Mouse (Mus musculus): ENCODE results near the gene Dbi.

Gene Dbi

DNA sequence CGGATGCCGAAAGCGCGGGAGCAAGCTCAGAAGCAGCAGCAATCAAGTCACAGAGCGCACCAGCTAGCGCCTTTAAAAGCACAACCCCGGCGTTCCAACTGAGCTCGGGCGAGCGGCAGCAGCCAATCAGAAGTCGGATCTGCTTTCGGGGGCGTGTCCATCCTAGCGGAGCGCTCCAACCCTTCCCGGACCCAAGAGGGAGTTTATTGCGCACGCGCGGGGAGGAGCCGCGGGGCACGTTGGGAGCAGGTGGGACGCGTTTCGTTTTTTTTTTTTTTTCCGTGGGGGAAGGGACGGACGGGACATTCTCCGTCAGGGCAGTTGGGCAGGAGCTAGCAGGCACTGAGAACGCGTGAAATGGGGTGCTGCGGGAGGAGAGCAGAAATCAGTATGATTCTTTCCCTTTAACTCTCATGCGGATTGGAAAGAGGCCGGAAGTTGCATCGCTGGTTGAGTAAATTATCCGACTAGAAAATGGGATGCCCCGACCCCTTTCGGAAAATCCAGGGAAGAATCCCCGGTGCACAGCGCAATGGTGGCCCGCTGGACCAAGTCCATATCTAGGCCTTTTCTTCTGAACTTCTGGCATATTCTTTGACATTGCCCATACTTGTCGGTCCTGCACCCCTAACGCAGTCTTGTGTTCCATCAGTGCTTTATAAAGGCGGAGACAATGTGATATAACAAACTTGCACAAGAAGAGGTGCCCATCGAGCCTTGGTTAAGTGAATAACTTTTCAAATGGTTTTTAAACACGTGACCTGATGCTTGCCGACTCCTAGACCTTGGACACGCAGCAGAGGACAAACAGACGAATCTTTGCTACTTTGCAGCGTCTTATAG, at the start of gene Dbi, which contains the start of gene 3110009E18Rik:
Gene Dbi (minus strand): TSS at position 110 of the 843 bp plus-strand sequence.
Gene 3110009E18Rik (plus strand): TSS at position 219 of the 843 bp plus-strand sequence.
- peak; percentile 98 for DNase-seq

DNA sequence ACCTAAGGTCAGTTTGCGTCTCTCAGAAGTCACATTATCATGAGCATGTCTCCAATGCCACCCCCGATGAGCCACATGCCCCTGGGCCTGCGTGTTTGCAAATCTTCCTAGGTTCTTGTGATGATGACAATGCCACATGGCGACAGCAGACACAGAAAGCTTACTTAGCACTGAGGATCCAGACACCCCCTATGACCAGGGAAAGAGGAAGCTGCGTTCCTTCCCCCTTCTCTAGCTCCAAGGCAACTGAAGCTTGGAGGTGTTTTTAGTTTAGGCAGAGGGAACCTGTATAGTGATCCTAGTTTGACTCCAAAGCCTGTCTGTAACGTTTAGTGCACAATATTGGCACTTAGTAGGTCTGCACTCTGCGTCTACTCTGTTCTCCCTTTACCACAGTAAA, 49.4 kb upstream of the Dbi start:
- DNase-seq = no peak

DNA sequence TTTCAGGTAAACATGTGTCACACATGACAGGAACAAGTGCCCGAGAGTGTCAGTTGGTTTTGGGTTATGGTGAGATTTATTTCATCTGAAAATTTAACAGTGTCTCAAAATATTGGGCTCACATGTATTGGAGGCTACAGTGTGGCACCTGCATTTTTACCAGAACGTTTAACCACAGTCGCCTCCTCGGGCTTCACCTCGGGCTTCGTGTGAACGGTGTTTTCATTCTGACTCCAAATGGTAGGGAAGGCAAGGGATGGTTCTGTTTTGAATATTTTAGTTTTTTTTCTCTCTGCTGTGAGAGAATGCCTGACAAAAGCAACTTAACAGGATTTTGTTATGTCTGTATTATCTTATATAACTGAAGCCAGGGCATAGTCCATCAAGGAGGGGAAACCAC, 47.8 kb upstream of the Dbi start:
- no peak for DNase-seq

DNA sequence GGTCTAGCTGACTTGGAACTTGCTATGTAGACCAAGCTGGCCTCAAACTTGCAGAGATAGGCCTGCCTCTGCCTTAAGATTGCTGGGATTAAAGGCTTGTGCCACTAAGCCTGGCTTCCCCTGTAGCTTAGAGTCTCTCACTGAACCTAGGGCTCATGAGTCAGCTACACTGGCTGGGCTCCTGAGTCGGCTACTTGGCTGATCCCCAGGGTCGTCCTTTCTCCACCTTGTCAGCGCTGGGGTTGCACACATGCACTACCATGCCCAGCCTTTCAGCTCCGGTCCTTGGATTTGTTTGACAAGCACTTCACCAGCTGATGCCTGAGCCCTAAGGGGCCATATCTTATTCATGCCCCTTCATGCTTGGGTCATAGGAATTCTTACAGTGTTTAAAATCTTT, 47.1 kb upstream of the Dbi start:
- no peak for DNase-seq

DNA sequence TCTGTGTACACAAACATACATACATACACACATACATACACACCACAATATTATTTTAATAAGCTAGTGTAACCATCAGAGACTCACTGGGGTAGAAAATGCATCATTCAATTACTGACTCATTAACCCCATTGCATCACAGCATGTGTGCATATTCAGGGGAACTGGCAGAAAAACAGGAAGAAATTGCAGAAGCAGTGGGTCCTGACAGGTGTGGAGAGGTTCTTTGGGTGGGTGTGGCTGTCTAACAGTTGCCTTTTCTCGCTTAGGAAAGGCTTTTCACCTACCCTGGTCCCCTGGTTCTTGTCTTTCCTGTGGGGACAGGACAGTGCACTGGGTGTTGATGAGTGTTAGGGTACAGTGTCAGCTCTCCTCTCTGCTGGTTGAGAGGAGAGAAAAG, 41.7 kb upstream of the Dbi start:
- DNase-seq = no peak

DNA sequence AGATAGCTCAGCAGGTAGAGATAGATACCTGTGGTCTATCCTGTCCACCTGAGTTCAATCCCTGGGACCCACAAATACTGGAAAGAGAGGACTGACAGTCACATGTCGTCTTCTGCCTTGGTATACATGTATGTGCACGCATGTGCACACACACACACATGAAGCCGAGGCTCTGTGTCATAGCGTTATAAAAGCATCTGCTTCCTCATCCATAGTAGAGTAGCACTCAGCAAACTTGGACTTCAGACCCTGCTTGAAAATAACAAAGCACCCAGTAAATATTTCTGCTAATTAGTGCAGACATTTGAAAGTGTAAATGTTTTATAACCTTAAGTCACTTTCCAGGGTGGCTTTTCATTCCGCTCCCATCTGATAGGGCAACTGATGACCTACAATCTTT, 40.6 kb upstream of the Dbi start:
- no peak for DNase-seq

DNA sequence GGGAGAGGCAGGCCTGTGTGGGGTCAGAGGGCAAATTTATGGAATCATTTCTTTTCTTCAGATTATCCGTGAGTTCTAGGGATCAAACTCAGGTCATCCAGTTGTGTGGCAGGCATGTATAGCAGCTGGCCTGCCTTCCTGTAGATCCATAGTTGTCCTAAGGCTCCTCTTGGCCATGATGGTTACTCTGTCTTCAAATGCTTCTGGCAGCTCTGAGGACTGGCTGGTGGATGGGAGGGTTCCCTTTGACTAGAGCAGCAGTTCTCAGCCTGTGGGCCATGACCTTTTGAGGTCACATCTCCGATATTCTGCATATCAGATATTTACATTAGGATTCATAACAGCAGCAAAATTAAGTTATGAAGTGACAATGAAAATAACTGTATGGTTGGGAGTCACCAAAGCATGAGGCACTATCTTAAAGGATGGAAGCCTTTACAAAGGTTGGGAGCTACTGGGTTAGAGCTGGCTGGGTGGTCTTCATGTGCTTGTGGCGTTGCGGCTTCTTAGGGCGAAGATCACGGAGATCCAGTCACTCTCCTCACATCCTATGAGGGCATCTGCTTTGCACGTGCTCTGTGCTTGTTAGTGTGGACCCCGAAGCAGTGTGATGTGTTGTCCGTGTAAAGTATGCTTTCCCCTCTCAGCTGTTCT, 37.7 kb upstream of the Dbi start:
- no peak for DNase-seq

DNA sequence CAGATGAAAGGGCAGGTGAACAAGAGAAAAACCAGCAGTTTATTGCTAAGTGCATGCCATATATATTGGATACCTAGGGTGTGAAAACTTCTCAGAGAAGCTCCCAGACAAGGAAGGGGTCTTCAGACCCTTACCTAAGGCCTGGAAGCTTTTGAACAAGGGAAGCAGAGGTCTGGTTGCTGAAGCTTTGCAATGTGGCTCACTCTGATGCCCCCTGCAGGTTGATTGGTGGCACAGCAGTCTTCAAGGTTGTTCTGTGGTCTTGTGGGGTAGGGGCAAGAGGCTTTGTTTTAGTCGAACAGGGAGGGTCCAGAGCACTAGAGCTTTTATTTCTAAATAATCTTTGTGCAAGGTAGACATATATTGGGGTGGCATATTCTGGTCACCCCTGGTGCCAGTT, 34.4 kb upstream of the Dbi start:
- DNase-seq = no peak

DNA sequence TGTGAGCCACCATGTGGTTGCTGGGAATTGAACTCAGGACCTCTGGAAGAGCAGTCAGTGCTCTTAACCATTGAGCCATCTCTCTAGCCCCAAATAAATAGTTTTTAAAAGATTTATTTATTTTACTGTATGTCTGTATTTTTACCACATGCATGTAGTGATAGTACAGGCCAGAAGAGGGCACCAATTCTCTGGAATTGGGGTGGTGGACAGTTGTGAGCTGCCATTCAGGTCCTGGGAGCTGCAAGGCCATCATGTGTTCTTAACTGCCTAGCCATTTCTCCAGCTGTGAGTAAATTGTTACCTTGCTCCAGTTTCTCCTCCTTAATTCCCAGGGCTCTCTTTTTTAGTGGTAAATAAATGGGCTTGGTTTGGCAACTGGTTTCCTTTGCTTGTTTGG, 33.4 kb upstream of the Dbi start:
- no peak for DNase-seq

DNA sequence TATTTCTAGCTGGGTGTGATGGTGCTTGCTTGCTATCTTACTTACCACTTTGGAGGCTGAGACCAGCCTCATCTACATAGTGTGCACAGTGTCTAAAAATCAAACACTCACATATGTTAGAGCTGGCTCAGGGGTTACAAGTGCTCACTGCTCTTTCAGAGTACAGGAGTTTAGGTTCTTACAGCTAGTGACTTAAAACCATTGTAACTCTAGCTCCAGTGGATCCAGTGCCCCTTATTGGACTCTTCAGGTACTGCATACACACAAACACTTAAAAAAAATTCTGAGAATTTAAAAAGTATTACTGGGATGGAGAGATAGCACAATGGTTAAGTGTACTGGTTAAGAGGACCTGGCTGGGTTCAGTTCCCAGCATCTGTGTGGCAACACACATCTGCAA, 26.1 kb upstream of the Dbi start:
- DNase-seq = no peak

DNA sequence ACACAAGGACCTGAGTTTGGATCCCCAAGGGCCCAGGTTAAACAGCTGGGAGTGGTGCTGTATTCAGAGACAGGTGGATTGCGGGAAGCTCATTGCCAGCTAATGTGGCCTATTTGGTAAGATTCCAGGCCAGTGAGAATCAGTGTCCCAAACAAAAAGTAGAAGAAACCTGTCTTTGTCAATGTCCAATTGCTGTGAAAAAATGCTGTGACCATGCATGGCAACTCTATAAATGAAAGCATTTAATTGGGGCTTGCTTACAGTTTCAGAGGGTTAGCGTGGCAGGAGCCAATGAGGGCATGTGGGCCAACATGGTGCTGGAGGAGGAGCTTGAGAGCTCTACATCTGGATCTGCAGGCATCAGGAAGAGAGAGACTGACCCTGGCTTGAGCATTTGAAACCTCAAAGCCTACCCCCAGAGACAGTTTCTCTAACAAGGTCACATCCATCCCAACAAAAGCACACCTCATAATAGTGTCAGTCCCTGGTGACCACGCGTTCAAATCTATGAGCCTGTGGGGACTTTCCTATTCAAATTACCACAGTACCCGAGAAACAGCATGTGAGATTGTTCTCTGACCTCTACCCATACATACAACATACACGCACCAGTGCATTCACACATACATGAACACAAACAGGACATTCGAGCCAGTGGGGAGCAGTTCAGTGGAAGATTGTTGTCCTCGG, 24.8 kb upstream of the Dbi start:
- no peak for DNase-seq

DNA sequence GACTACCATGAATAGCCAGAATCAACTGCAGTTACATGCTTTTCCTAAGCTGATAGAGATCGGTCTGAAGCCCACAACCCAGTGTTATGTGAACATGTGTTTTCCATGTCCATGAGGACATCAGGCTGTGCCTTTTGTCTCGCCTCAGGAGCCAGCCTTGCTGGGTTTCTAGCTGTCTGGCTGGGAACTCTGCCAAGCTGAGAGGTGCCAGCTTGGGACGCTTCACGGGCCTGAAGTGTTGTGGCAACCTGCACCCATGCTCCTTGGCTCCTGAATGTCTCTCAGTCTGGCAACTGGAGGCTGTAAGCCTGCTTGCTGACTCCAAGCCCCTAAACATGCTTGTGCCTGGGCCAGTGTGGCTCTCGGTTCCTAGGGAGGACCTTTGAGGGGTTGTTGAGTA, 21.7 kb upstream of the Dbi start:
- DNase-seq = peak; percentile 58

DNA sequence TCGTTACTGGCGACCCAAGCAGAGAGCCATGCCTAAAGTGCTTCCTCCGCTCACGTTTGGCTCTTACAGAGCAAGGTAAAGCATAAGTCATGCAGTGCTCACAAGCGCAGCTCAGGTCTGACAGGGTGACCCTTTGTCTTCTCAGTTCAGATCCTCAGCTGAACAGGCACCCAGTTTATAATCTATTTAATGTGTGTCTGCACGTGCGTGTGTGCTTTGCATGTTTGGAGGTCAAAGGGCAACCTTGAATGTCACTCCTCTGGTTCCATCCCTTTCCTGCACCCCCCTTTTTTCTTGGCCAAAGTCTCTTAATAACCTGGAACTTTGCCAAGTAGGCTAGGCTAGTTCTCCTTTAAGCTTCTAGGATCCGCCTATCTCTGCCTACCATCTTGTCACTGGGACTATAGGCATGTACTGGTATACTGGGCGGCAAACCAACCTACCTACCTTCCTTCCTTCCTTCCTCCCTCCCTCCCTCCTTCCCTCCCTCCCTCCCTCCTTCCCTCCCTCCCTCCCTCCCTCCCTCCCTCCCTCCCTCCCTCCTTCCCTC, 19.3 kb upstream of the Dbi start:
- DNase-seq = no peak

DNA sequence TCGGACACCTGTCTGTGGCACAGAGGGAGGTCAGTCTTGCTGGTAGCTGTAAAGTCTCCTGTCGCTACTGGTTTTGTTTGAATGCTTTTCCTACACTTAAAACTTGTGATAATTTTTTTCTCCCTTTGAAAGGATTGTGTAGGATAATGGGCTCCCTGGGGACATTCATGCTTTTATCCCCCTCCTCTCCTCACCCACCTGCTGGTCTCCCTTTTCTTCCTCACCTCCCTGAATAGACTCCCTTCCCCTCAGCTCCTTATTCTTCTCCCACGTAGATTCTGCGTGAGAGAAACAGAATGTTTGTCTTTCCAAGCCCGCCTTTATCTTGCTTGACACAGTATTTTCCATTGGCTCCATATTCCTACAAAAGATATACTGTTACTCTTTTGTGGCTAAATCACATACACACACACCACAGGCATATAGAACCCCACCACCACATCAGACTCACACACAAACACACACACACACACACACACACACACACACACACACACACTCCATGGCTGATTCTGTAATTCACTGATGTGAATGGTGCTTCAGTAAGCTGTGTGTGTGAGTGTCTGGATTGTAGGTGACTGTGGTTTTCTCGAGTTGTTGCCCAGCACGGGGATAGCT, 18.2 kb upstream of the Dbi start:
- no peak for DNase-seq

DNA sequence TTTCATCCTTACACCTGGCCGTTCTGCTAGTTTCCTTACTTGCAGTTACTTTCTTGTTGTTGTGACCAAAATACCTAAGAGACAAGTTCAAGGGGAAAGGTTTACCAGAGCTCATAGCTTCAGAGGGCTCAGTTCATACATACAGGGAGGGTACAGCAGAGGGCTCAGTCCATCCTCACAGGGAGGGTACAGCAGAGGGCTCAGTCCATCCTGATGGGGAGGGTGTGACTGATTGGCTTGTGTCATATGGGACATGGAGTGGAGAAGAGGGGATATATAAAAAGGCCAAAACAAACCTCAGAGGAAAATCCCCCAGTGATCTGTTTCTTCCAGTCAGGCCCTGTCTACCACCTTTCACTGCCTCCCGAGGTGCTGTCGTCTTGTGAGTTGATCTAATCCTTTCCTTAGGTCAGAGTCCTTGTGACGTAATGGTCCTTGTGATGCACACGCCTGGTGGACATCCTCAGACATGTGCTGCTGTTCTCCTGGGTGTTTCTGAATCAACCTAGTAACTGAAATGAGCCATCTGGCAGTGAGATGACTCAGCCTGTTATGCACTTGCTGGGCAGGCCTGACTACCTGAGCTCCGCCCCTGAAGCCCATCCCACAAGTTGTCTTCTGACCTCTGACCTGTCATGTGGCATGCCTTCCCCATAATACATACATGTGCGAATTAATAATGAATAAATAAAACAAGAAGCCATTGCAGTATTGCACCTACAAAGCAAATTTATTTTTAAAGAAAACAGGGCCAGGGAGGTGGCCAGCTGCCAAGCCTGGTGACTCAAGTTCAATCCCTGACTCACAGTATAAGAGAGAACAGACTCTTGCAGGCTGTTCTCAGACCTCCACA, 15.3 kb upstream of the Dbi start:
- DNase-seq = no peak

DNA sequence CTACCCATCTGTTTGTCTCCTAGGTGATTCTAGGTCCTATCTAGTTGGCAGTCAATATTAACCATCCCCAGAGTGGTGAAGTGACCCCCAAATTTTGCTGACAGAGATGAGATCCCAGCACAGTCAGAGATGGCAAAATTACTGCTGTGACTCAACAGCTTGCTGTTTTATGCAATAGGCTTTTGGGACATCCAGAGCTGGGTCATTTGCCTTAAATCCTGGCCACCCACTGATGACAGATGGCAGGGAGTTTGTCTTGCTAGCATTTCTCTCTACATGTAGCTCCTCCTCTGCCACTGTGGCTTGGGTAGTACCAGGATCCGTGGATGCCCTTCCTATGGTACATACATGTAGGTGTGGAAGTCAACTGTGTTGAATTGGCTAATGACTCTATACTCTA, 11.5 kb upstream of the Dbi start:
- no peak for DNase-seq

DNA sequence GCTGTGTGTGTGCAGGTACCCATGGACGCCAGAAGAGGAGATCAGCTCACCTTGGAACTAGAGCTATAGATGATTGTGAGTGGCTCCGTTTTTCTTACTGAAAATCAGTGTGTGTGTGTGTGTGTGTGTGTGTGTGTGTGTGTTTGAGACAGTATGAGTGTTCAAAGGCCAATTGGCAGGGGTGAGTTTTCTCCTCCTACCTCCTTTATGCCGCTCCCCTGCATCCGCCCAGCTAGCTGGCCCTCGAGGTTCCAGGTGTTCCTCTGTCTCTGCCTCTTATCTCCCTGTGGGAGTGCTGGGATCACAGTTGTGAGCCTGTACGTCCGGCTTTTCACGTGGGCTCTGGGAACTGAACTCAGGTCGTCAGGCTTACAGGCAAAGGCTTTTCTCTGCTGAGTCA, 5.4 kb upstream of the Dbi start:
- DNase-seq = no peak

DNA sequence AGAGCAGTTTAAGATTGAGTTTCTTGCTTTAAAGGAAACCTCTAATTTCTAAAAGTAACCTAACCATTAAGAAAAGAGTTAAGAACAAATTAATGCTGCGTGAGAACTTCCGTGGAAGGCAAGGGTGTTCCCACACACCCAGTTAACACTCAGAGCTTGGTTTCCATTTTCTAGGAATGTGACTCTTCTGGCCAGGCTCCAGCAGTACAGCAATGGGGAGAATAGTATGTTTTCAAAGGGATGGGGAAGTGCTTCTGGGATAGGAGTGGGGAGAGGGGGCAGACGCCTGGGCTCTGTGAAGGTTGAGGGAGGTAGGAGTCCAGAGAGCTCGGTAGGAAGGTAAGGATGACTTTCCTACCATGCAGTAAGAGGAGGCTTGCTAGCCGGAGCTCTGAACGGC, 4.6 kb upstream of the Dbi start:
- DNase-seq = no peak

DNA sequence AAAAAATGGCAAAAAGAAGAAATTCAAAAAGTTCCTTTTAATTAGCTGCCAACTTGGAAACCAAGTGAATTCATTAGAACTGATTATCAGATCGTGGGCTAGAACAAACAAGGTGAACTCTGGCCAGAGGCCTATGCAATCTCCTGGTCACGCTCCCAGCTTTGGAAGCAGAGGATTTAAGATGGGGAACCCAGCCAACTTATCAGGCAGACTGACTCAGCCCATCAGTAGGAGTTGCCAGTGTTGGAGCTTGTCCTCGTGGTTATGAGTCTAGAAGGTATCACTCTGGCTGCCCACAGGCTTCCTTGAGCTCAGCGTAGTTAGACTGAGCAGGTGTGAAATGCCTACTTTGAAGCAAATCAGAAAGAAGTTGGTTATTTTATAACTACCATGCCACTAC, 4.0 kb upstream of the Dbi start:
- DNase-seq = peak; percentile 49

DNA sequence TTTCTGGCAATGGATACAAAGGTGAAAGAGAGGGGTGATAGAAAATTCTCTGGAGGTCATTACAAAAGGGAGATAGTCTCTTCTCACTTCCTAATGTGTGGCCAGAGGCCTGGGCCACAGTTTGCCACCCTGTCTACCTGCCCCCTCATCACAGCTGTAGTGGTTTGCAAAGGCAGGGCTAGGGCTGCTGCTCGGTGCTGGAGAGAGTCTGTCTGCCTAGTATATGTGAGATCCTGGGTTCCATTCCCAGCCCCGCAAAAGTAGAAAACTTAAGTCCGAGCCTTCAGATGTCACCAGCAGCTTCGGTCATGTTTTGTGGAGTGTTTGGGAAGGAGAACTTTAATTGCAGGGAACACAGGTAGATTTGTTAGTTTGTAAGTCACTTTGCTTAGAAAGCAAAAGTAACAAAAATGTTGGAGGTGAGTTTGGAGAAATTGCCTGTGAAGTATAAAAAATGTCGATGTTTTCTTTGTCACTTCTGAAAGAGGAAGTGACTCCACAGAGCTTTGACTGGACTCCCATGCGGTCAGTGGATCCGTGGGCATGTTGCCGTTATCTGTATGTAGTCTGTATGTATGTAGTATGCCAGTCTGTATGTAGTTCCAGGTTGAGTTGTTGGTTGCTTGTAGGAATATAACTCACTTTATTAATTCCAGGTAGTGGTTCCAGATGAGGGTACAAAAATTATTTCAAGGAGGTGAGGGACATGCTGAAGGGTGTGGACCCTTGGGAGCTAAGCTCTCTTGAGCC, 1.9 kb upstream of the Dbi start:
- no peak for DNase-seq

DNA sequence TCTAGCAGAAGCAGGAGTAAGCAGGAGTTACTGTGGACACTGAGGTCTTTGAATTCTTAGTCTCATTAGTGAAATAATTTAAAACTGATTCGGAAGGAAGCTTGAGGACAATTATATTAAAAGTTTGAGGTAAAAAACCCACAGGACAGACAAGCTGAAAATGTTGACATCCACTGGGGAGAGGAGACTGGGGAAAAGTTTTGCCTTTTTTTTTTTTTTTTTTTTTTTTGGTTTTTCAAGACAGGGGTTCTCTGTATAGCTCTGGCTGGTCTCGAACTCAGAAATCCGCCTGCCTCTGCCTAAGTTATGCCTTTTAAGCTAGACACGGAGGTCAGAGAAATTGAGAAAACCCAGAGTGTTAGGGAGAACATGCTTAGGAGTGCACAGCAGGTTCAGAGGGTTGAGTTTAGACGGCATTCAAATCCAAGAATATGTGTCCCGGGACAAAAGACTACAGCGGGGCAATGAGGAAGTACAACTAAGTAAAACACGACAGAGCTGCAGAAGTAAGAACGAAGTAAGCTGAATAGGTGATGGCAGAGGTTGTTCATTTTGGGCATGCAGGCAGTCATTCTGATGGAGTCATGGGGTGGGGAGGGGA, 1.2 kb upstream of the Dbi start:
- DNase-seq = no peak

All from kidney, adult 11 months (tissue).